Mouse (Mus musculus): ENCODE measurements at regions not wholly inside any gene's neighbourhood (a gene's known extent, or its start where the extent isn't known, plus 50 kb on each side); places are given as distances from the start of the nearest gene placed in this dataset.

DNA sequence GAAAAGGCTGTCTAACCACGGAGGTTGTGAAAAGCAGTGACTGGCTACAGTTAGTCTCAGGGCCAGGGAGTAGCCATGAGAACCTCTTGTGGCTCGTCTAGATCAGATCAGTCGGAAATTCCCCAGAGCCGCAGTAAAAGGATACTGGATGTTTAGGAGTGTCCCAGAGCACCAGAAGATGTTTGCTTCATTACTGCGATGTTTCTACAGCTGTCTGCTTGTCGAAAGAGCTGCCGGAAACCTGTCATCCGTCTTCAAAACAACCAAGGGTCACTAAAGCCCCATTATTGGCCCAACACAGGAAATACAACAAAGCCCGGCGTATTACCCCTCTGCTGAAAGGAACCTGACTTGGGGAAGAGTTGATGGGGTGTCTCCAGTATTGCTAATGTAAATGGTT is 245.2 kb upstream of the 1700056E22Rik start:
- H3ac ChIP-seq (ENCODE audit: control insufficient read depth, insufficient read length, low read depth): no peak overlapping the region
- no peaks in the 10 kb centered on the region for H3K79me3 ChIP-seq (ENCODE audit: low read depth)
- H3K79me2 ChIP-seq (ENCODE audit: control insufficient read depth, insufficient read depth): no peaks in the 10 kb centered on the region
- H3K4me3 ChIP-seq (ENCODE audit: insufficient read depth, poor library complexity, severe bottlenecking): no peak overlapping the region
- TF ChIP-seq CTCF (IDR thresholded peaks at IDR 0.05; ENCODE audit: control insufficient read depth, insufficient read depth, insufficient read length) (no peak), MYOD1 (IDR thresholded peaks at IDR 0.05; ENCODE audit: control insufficient read depth, insufficient read length, low read depth) (peak; percentile 64), CEBPB (IDR thresholded peaks at IDR 0.05; ENCODE audit: low read depth) (no peak)
- H3K27me3 ChIP-seq (ENCODE audit: control insufficient read depth, insufficient read depth, insufficient read length): no peaks in the 10 kb centered on the region
- no peaks in the 10 kb centered on the region for H3K36me3 ChIP-seq (ENCODE audit: control insufficient read depth, insufficient read depth)

DNA sequence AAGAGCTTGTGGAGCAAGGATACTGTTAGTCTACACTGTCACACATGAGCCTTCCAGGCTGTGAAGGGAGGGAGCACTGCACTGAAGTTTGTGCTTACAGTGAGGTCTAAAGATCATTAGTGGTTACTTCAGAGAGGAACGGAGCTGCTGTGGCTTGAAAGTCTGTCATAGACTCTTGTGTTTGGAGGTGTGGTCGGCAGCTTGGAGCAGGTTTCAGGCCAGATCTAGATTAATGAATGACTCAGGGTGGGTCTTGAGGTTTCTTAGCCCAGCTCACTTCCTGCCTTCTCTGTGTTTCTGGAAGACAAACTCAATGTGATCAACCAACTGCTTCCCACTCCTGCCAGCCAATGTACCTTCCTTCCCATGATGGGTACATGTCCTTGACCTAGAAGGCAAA is 242.9 kb upstream of the 1700056E22Rik start:
- no peak overlapping the region for H3K4me3 ChIP-seq (ENCODE audit: insufficient read depth, poor library complexity, severe bottlenecking)
- TF ChIP-seq MYOD1 (IDR thresholded peaks at IDR 0.05; ENCODE audit: control insufficient read depth, insufficient read length, low read depth) (peak; percentile 52), MAX (IDR thresholded peaks at IDR 0.05) (no peak)

DNA sequence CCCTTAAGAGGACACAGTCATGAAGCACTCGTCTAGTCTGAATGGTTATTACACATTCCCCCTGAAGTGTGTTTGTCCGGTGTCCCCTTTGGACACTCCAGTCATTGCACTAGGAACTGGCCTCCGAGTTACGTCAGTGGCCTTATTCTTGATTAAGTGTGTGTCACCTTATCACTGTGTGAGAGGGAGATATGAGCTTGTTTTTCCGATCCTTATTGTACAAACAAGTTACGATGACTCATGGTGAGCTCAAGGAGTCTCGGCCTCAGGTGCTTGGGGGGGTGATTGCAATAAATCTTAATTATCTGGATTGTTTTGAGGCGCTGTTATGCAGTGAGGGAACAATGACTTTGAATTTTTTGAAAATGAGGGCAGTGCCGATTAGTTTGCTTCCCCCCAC is 241.8 kb upstream of the 1700056E22Rik start:
- no peaks in the 10 kb centered on the region for H3K36me3 ChIP-seq (ENCODE audit: control insufficient read depth, insufficient read depth)
- H3K4me3 ChIP-seq (ENCODE audit: insufficient read depth, poor library complexity, severe bottlenecking): no peak overlapping the region
- no peaks in the 10 kb centered on the region for H3K79me3 ChIP-seq (ENCODE audit: low read depth)
- no peak for TF ChIP-seq MYOG (IDR thresholded peaks at IDR 0.05; ENCODE audit: control insufficient read depth, extremely low read depth, insufficient read length)
- TF ChIP-seq MYOD1 (IDR thresholded peaks at IDR 0.05; ENCODE audit: control insufficient read depth, insufficient read length, low read depth): peak; percentile 77
- TF ChIP-seq CEBPB (IDR thresholded peaks at IDR 0.05; ENCODE audit: low read depth): peak; percentile 18
- peak; percentile 44 for TF ChIP-seq FOSL1 (IDR thresholded peaks at IDR 0.05; ENCODE audit: insufficient read depth, low read length, poor library complexity, severe bottlenecking)
- TF ChIP-seq USF1 (IDR thresholded peaks at IDR 0.05; ENCODE audit: low read depth): no peak
- no peak for TF ChIP-seq MAX (IDR thresholded peaks at IDR 0.05)
- no peak for TF ChIP-seq CTCF (IDR thresholded peaks at IDR 0.05; ENCODE audit: control insufficient read depth, insufficient read depth, insufficient read length)
- no peaks in the 10 kb centered on the region for H3K27me3 ChIP-seq (ENCODE audit: control insufficient read depth, insufficient read depth, insufficient read length)
- no peak overlapping the region for H3ac ChIP-seq (ENCODE audit: control insufficient read depth, insufficient read length, low read depth)
- no peaks in the 10 kb centered on the region for H3K79me2 ChIP-seq (ENCODE audit: control insufficient read depth, insufficient read depth)

More for the DNA sequence above, 242.9 kb upstream of the 1700056E22Rik start:
- Histone ChIP-seq H3K27me3 (ENCODE audit: control insufficient read depth, insufficient read depth, insufficient read length) (no peaks in the 10 kb centered on the region), H3K79me2 (ENCODE audit: control insufficient read depth, insufficient read depth) (no peaks in the 10 kb centered on the region), H3K36me3 (ENCODE audit: control insufficient read depth, insufficient read depth) (no peaks in the 10 kb centered on the region), H3ac (ENCODE audit: control insufficient read depth, insufficient read length, low read depth) (no peak overlapping the region), H3K79me3 (ENCODE audit: low read depth) (no peaks in the 10 kb centered on the region)

DNA sequence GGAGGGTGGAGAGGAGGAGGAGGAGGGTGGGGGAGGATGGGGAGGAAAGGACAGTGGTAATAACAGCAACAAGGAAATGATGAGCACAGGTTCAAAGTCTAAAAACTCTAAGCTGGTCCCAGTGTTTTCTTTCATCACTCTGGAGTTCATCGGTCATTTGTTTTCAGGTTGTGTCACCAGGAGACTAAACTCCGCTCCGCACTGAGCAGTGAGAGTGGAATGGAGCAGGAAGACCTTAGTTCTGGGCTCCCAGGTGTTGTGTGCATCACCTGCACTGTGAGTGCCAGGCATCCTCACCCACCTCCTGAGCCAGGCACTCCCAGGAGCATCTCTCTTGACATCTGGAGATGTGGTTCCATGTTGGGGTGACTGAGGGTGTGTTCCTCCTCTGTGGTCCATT is 241.3 kb upstream of the 1700056E22Rik start:
- Histone ChIP-seq H3ac (ENCODE audit: control insufficient read depth, insufficient read length, low read depth) (no peak overlapping the region), H3K27me3 (ENCODE audit: control insufficient read depth, insufficient read depth, insufficient read length) (no peaks in the 10 kb centered on the region)
- TF ChIP-seq FOSL1 (IDR thresholded peaks at IDR 0.05; ENCODE audit: insufficient read depth, low read length, poor library complexity, severe bottlenecking) (no peak), USF1 (IDR thresholded peaks at IDR 0.05; ENCODE audit: low read depth) (no peak), CEBPB (IDR thresholded peaks at IDR 0.05; ENCODE audit: low read depth) (no peak), MAX (IDR thresholded peaks at IDR 0.05) (no peak), MYOG (IDR thresholded peaks at IDR 0.05; ENCODE audit: control insufficient read depth, extremely low read depth, insufficient read length) (no peak), CTCF (IDR thresholded peaks at IDR 0.05; ENCODE audit: control insufficient read depth, insufficient read depth, insufficient read length) (no peak), MYOD1 (IDR thresholded peaks at IDR 0.05; ENCODE audit: control insufficient read depth, insufficient read length, low read depth) (no peak)

DNA sequence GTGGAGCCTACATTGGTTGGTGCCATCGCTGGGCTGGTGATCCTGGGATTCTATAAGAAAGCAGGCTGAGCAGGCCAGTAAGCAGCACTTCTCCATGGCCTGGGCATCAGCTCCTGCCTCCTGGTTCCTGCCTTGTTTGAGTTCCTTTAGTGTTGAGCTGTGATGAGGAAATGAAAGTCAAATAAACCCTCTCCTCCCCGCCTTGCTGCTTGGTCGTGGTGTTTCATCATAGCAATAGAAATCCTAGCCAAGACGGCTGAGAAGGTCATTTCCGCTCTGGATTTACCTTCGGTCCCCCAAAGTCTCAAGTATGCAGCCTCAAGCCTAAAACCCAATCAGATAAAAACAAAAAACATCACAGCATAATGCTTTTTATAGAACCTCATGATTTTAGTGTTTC is 240.6 kb upstream of the 1700056E22Rik start:
- Histone ChIP-seq H3K27me3 (ENCODE audit: control insufficient read depth, insufficient read depth, insufficient read length) (no peaks in the 10 kb centered on the region), H3ac (ENCODE audit: control insufficient read depth, insufficient read length, low read depth) (no peak overlapping the region), H3K79me3 (ENCODE audit: low read depth) (no peaks in the 10 kb centered on the region), H3K79me2 (ENCODE audit: control insufficient read depth, insufficient read depth) (no peaks in the 10 kb centered on the region), H3K36me3 (ENCODE audit: control insufficient read depth, insufficient read depth) (no peaks in the 10 kb centered on the region), H3K4me3 (ENCODE audit: insufficient read depth, poor library complexity, severe bottlenecking) (no peak overlapping the region)
- no peak for TF ChIP-seq USF1 (IDR thresholded peaks at IDR 0.05; ENCODE audit: low read depth)
- no peak for TF ChIP-seq FOSL1 (IDR thresholded peaks at IDR 0.05; ENCODE audit: insufficient read depth, low read length, poor library complexity, severe bottlenecking)
- TF ChIP-seq MYOG (IDR thresholded peaks at IDR 0.05; ENCODE audit: control insufficient read depth, extremely low read depth, insufficient read length): no peak
- TF ChIP-seq CEBPB (IDR thresholded peaks at IDR 0.05; ENCODE audit: low read depth): no peak
- no peak for TF ChIP-seq MAX (IDR thresholded peaks at IDR 0.05)

More for the DNA sequence above, 241.3 kb upstream of the 1700056E22Rik start:
- Histone ChIP-seq H3K79me3 (ENCODE audit: low read depth) (no peaks in the 10 kb centered on the region), H3K79me2 (ENCODE audit: control insufficient read depth, insufficient read depth) (no peaks in the 10 kb centered on the region), H3K36me3 (ENCODE audit: control insufficient read depth, insufficient read depth) (no peaks in the 10 kb centered on the region), H3K4me3 (ENCODE audit: insufficient read depth, poor library complexity, severe bottlenecking) (no peak overlapping the region)

DNA sequence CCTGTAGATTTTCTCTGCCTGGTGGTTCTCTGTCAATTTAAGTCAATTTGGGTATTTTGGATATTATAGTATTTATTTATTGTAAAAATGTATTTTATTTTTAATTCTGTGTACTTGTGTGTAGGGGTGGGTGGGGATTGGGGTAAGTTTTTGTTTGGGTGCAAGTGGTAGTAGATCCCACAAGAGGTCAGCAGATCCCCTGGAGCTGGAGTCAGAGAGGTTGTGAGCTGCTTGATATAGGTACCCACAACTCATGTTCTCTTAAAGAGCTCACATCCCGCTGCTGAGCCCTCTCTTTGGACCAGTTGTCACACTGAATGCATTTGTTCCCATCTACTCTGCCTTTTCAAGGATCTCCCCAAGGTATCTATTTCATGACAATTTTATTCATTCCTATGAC is 239.6 kb upstream of the 1700056E22Rik start:
- no peaks in the 10 kb centered on the region for H3K79me3 ChIP-seq (ENCODE audit: low read depth)
- no peaks in the 10 kb centered on the region for H3K79me2 ChIP-seq (ENCODE audit: control insufficient read depth, insufficient read depth)
- no peak overlapping the region for H3ac ChIP-seq (ENCODE audit: control insufficient read depth, insufficient read length, low read depth)
- no peaks in the 10 kb centered on the region for H3K36me3 ChIP-seq (ENCODE audit: control insufficient read depth, insufficient read depth)
- H3K27me3 ChIP-seq (ENCODE audit: control insufficient read depth, insufficient read depth, insufficient read length): no peaks in the 10 kb centered on the region
- H3K4me3 ChIP-seq (ENCODE audit: insufficient read depth, poor library complexity, severe bottlenecking): no peak overlapping the region
- TF ChIP-seq MYOG (IDR thresholded peaks at IDR 0.05; ENCODE audit: control insufficient read depth, extremely low read depth, insufficient read length): no peak
- TF ChIP-seq USF1 (IDR thresholded peaks at IDR 0.05; ENCODE audit: low read depth): no peak
- no peak for TF ChIP-seq MYOD1 (IDR thresholded peaks at IDR 0.05; ENCODE audit: control insufficient read depth, insufficient read length, low read depth)
- TF ChIP-seq MAX (IDR thresholded peaks at IDR 0.05): no peak
- no peak for TF ChIP-seq CTCF (IDR thresholded peaks at IDR 0.05; ENCODE audit: control insufficient read depth, insufficient read depth, insufficient read length)
- no peak for TF ChIP-seq CEBPB (IDR thresholded peaks at IDR 0.05; ENCODE audit: low read depth)
- no peak for TF ChIP-seq FOSL1 (IDR thresholded peaks at IDR 0.05; ENCODE audit: insufficient read depth, low read length, poor library complexity, severe bottlenecking)

Data from C2C12 (cell line).